Mouse (Mus musculus) gastrocnemius, postnatal 25 days (tissue): Measurements from ENCODE around the gene Osbpl2. TPM values are rescaled to one million over a fixed set of nuclear protein-coding genes. Genes with fewer than 3 reads are reported as not detected.
A peak's percentile ranks its signal among the peaks of the same experiment; 100 is the strongest.

Source experiments
- DNase-seq: peaks from one replicate; pipeline ENCODE4 v3.0.0; 2022
- long read RNA-seq, 2 experiments: library from polyadenylated mRNA; stranded (forward); transcript quantifications; one replicate each; pipeline ENCODE4 v2.0.0; 2021
- total RNA-seq, 2 experiments: library from RNA; stranded (reverse); gene quantifications; 1 replicate in 1 of 2; 2 replicates in 1 of 2; pipeline ENCODE4 v1.2.3; 2021

The Osbpl2 gene
- 10 to 100 TPM; 15.4 to 16.0 TPM for total RNA-seq
- long read RNA-seq, experiment 1, transcript Osbpl2-201 (14 exons, 2,805 nt) = major isoform, 11 of 23 reads
- long read RNA-seq, experiment 1, partial matches to known transcripts = 3 of 23 reads
- long read RNA-seq, experiment 1, other reads (novel, unspliced or antisense) = 8 of 23 reads
- long read RNA-seq, experiment 2, transcript Osbpl2-201 (14 exons, 2,805 nt) = major isoform, 24 of 28 reads
- long read RNA-seq, experiment 2, partial matches to known transcripts = 2 of 28 reads
- long read RNA-seq, experiment 2, other reads (novel, unspliced or antisense) = 2 of 28 reads

DNA sequence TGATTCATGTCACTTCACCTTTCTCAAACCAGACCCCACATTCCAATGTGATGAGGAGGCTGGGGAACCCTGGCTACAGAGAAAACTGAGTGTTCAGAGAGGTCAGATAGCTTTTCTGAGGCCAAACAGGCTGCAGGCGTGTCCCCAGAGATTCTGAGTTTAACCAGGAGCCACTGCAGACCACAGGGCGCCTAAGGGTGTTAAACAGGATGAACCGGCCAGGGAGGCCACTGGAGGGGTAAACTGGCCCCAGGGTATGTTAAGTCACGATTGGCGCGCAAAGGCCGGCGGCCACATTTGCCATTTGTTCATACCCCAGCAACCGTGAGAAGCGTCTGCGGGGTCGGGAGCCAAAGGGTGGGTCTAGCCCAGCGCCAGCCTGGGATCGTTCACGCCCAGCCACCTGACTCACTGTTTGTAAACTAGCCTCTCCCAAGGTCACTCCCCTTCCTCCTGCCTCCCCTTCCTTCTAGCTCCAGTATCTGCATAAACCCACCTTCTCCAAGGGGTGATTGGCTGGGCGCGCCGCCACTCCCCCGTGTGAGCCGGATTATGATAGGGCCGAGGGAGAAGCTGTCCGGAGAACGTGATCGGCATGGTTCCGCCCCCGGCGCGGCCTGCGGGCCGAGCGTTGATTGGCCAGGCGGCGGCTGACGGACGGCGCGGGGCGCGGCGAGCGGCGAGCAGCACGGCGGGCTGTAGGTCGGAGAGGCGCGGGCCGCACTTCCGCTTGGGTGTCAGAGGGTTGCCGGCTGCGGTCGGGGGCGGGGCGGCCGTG is at the start of gene Osbpl2:
TSS of gene Osbpl2 (plus strand) at position 646 of the 778 bp plus-strand sequence.
- DNase-seq = peak; percentile 100

DNA sequence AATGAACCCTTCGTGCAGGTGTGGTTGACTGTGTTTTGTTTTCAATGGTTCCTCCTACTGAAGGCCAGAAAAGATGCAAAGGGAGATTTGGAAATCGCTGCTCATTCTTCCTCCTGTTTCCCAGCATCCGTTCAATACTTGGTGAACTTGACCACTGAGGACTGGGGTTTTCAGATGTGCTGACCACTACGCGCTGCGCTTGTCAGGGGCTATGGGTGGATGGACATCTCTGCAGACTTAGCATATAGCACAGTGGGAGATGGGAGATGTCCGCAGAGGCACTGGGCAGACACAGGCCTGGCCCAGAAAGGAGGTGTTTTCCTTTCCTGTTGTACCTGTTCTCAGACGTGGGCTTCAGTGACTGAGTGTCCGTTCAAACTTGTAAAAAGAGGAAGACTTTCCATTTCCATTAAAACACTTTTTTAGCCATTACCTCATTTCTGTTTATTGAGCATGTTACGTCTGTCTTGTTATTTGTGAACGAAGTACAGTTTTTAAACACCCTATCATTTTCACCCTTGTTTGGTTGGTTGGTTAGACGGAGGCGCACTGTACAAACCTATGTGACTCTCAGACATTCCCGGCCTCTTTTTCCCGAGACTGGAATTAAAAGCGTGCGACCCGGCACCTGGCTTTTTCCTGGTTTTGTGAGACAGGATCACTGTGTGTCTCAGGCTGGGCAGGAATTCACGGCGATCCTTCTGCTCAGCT is 49.2 kb upstream of the Osbpl2 start:
- DNase-seq = no peak

DNA sequence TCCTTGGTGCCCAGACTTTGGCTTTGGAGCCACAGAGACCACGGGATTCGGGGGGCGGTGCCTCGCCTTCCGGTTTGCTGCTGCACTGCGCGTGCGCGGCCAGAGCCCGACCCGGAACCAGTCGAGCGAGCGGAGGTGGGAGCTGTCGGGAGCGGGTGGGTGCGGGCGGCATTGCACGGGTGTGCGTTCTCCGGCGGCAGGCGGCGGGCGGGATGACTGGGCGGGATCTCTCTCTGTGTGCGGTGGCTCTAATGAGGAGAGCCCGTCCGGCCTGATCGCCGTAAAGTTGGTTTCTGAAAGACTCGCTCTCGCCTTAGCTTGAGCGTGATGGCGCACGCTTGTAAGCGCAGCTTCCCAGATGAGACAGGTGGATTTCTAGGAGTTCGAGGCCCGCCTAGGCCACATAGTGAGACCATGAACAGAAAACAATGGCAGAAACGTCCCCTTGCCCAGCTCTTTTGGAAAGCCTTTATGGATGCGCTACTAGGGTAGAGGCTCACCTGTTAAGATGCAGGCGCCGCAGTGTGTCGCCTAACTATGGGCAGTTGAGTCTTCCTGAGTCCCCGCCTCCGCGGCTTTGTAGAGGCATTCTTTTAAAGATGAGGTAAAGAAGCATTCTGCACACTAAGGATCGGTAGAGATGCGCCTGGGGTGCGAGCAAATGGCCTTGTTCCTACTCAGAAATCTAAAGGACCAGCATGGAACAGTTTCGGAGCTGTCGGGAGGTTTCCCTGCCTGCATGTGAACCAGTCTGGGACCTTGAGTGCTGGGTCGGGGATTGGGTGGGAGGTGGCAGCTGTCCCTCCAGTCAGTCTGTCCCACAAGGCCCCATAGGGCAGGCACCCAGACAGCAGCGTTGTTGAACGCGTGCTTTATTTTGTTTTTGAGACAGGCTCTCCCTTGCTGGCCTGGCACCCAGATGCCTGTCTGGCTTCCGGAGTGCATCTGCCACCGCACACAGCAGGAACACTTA is 48.3 kb upstream of the Osbpl2 start, which contains the start of gene Mtg2:
TSS of gene Mtg2 (plus strand) at position 108 of the 973 bp plus-strand sequence.
- DNase-seq = peak; percentile 92

DNA sequence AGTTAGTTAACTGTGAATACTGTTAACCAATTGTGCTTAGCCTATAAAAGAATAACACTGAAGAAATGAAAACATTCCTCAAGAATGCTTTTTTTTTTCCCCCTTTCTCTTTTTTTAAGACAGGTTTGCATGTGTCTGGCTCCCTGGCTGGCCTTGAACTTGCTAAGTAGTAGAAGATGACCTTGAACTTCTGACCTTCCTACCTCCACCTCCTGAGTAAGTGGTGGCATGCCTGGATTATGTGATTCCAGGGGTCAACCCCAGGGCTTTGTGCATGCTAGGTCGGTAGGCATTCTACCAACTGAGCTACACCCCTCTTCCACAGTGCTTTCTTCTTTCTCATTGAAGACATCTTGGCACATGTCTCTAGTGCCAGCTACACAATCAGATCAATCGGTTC is 47.4 kb upstream of the Osbpl2 start:
- DNase-seq = no peak

DNA sequence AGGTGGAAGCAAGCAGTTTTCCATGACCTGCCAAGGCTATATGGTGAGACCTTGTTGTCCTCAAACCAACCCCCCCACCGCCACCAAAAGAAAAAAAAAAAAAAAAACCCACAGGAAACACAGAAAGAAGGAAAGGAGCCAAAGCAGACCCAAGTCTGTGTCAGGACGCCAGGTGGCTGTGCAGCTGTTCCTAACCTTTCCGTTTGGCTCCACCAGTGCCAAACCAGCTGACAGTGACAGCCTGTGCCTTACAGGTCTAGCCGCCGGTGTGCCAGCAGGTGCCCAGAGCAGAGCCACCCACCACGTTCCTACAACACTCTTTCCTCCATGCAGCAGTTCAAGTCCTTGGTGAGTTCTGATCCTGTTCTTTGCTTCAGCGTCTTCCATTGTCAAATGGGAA is 46.2 kb upstream of the Osbpl2 start:
- DNase-seq = no peak

DNA sequence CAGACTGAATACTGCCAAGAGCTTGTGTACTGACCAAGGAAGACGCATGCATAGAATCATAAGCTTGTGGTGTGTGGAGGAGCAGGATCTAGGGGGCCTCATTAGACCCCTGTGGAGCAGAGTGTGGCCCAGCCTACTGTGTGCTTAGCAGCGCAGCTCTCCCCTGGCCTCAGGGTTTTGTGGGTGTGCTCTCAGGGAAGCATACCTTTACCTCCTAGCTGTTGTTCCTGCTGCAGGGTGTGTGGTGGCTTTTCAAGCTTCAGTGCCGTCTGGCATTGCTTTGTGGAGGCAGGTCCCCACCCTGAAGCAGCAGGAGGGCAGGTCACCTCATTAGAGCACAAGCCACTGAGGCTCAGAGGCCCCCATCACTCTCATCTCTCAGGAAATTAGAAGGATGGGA is 41.5 kb upstream of the Osbpl2 start:
- no peak for DNase-seq

DNA sequence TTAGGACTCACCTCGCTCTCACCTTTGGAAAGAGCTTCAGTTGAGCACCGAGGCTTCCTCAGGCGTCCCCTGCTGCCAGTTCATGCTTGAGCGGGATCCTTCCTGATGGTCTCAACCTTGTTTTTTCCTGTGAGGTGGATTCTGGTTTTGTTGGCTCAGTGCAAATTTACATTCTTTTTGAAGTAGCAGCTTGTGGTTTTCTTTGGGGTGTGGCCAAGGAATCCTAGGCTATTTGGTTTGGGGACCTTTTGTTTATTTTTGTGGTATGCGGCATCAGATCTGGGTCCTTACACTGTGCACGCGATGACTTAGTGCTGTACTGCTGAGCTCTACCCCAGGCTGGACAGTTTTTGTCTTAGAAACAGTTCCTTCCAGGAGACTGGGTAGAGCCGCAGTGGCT is 38.4 kb upstream of the Osbpl2 start:
- DNase-seq = no peak

DNA sequence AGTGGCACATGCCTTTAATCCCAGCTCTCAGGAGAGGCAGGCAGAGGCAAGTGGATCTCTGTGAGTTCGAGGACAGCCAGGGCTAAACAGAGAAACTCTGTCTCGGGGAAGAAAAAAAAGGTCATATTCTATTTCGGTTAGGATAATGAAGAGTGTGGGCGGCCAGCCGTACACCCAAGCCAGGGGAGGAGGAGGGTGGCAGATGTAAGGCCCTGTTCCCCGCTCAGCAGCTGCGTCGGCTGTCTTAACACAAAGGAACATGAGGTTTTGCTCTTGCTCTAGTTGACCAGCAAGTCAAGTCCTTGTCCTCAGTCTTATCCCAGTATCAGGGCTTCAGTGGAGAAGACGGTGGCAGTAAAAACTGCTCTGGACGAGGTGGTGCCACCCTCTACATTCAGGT is 36.0 kb upstream of the Osbpl2 start:
- DNase-seq = no peak

DNA sequence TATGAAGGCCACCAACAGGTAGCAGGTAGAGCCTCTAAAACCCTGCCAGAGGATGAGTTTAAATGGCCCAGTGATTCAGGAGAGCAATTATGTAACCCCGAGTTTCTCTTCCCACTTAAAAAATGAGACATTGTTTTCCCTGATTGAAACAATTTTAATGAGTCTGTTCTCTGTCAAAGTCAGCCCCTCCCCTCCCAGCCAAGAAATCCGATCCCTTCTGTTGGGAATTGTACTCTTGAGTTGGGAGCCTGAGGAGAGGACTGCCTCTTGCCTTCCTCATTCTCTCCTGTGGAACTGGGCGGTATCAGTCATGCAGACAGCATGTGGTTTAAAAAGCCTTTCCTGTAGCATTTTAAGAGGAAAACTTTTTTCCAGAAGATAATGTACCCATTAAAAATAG is 34.5 kb upstream of the Osbpl2 start:
- DNase-seq = no peak

DNA sequence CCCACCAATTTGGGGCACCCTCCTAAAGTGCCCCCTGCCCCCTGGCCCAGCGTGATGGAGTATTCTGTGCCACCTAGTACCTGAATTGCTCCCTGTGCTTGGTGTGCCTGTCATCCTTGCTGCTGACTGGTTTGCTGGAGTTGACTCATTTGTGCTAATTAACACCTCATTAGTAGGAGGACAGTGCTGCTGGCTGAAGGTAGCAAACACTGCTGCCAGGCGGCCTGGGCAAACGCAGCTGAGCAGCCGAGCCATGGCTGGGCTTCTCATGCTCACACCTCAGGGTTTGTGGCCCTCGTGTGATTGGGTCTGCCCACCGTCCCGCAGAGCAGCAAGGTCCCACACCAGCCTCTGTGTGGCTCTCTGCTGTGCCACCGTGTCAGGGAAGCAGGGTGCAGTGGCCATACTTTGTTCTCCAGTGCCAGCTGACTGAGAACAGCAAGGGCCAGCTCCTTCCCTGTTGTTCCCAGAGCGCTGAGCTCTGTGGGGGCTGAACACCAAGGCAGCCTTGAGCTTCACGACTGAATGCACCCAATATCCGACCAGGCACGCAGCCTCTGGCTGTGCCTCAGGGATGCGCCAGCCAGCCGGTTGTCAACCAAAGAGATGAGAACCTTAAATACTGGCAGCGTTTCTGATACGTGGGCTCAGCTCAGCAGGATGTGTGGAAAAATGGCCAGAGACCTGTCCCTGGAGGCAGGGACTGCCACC is 33.0 kb upstream of the Osbpl2 start:
- no peak for DNase-seq

DNA sequence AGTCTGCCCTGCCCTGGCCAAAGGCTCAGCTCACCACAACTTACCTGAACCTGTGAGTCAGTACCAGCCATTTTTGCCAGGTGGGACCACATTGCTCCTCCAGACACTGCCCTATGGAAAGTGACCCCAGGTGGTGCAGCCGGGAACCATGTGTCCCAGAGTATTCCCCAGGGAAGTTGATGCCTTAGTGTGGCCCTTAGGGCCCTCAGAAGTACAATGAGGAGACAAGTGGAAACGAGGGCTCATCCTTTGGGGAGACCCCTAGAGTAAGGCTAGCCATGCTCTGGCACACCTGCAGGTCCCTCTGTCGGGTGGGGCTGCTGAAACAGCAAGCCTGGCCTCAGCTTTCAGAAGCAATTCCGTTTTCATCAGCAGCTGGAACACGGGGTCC is 32.5 kb upstream of the Osbpl2 start:
- DNase-seq = no peak

DNA sequence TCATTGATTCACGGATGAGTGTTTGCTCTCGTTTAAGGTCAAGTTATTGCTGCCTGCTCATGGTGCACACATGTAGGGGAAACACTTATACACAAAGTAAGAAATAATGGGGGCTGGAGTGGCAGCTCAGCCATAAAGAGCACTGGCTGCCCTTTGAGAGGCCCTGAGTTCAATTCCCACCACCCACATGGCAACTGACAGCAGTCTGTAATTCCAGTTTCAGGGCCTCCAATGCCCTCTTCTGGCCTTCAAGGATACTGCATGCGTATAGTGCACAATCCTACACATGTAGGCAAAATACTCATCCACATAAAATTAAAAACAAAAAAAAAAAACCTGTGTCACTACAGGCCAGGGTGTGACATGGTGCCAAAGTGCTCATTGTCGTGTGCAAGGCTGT is 31.6 kb upstream of the Osbpl2 start:
- DNase-seq = no peak

DNA sequence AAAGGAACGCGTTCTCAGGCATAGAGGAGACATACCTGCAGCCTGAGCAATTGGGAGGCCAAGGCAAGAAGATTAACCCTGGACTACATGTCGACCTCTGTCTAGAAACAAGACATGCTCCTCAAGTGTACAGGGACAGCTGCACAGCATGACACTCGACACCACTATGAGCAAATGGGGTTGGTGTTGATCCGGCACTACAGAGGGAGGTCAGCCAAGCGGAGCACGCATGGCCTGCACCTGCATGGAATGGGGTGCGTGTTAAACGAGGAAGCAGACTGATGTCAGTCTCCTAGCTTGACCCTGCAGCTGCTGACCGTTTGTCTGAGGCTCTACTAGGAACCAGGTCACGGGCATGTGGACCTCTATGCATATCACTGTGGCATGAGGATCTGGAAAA is 28.8 kb upstream of the Osbpl2 start:
- DNase-seq = no peak

DNA sequence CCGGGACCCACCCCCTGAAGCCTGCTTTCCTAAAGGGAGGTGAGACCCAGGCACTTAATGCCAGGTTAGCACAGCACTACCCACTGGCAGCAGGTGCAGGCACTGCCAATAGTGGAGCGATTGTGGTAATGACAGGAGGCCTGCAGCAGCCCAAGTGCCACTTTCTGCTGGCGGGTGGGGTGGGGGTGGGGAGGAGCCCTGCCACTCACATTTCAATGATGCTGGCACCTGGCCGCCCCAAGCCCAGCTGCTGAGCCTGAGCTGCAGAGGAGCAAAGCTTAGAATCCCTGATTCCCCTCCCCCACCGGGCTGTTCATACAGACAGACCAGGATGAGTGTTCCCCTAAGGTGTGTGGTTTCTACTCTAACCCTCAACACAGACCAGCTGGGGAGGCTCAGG is 23.4 kb upstream of the Osbpl2 start:
- no peak for DNase-seq

DNA sequence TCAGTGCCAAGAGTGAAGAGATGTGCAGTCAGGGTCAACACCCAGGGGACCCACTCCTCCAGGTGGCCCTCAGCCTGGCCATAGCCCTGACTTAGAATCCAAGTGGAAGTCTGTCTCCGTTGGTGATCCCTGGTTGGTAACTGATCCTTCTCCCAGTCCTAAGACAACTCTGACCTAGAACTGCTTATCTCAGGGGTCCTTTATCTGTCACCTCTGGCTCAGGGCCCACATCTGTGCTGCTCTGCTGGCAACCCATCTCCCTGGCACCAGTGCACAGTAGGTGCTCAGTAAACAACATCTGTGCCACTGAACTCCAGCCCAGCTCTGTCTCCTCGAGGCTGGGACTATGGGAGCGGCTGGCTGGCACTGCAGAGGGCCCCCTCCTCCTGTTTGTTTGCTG is 21.5 kb upstream of the Osbpl2 start:
- no peak for DNase-seq

DNA sequence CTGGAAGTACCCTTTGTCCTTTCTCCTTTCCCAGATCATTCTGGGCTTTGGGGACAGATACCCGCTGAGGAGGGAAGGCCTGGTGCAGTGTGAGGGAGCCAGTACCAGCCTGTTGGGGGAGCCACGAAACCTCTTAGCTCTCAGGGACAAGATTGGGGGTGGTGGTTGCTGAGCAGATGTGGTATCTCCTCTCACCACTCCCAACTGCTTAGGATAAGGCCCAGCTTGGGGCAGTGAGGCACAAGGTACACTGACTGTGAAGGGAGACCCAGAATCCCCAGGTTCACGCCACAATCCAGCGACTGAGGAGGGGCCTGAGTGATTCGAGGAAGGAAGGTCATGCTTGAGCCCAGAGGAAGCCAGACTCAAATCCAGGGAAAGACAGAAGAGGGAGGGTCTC is 20.9 kb upstream of the Osbpl2 start:
- no peak for DNase-seq

DNA sequence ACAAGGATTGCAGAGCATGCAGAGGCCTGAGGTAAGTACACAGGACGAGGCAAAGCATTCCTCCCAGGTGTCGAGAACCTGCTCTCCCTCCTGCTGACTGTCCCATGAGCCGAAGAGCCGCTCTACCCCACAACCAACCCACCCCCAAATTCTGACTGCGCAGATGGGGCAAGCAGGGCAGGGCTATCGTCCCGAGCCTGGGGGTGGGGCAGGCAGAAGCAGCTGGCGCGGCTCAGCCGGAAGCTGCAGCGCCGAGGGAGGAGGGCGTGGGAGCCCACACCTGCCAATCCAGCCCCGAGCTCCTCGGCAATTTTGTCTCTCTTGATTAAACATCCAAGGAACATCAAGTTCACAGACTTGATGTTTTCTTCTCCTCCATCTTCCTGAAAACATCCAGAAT is 19.6 kb upstream of the Osbpl2 start:
- no peak for DNase-seq

DNA sequence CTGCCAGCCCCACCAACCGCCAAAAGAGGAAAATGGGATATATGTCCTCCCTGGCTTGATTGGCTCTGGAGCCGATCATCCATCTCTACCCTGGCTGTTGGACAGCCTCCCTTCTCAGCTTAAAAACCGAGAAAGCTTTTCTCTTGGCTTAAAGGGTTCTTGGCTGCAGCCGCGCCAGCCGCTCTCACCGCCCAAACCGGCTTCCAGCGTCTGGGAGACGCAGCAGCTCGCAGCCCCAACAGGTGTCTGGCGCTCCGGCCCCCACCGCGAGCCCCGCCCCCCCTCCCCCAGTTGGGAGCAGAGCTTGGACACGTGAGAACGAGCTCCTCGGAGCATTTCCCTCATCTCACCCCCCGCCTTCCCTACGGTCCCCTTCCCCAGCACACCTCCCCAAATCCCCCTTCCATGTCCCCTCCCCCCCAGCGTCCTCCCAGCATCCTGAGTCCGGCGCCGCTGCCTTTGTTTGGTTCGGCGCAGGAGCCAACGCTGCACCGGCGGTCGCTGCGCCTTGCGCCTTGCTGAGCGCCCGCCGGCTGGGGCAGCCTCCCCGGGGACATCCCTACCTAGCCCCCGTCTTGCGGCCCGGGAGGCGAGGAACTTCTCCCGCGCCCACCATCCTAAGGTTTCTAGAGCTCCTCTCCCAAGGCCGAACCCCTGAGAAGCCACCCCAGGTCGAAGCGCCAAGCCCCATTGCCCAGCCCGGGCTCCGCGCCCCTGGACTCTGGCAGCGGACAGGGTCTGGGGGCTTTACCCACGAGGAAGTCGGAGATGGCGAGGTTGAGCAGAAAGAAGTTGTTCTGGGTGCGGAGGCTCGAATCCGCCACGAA is 15.7 kb upstream of the Osbpl2 start:
- no peak for DNase-seq

DNA sequence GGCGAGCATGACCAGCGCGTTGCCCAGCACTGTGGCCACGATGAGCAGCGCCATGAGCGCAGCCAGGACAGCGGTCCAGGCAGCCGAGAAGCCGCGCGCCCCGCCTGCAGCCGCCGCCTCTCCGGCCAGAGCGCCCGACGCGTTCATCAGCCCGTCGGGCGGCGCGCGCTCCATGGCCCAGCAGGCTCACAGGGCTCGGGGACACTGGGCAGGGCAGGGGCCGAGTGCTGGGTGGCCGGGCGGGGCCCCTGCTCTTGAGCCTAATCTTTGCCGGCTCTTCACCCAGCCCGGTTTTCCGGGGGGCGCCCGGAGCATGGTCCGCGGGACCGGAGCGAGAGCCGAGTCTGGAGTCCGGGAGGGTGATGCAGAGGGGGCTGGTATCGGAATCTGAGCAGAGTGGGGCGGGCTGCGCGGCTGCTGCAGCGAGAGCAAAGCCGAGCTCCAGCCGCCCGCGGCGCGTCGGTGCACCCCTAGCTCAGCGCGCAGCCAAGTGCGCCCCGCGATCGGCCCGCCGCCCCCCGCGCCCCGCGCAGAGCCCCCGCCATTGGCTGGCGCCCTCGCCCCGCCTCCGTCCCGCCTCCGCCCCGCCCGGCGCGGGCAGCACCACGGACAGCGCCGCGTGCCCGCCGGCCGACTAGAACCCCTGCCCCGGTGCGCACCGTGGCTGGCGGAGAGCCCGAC is 15.0 kb upstream of the Osbpl2 start, which contains the start of gene Hrh3:
TSS of gene Hrh3 (minus strand) at position 511 of the 681 bp plus-strand sequence.
- peak; percentile 69 for DNase-seq
